Mouse (Mus musculus): Measurements from ENCODE around the gene Gm4064.
"Not testable (repeated sequence)": the region's sequence is repeated elsewhere in the genome, so short reads cannot be mapped to it uniquely, and the experiment has no call there.

The Gm4064 gene

GRCm38 (mm10) chrY:2796105-2796504, at the start of gene Gm4064:
Gene Gm4064 (minus strand): TSS chrY:2796205.
- DNase-seq (ENCODE audit: low read depth) = not testable (repeated sequence)

GRCm38 (mm10) chrY:2830380-2830779, 34.4 kb upstream of the Gm4064 start, which contains the start of the genes Rbmy and Gm10256:
Gene Rbmy (plus strand): TSS chrY:2830680.
Gene Gm10256 (plus strand): TSS chrY:2830699.
- DNase-seq (ENCODE audit: low read depth) = not testable (repeated sequence)

Measured in fibroblast of lung, adult 2 months (primary cell).